9 mouse cellular contexts compared by ENCODE assay signal in genomic region chr4:62559797-62560329, GRCm38 (mm10). TPM values are rescaled to one million over a fixed set of nuclear protein-coding genes. Genes with fewer than 3 reads are reported as not detected.
DNase-seq lines count a peak whose midpoint lies in the region; ATAC-seq and TF ChIP-seq lines count a peak whose summit lies in the region.
"Had no signal": no experiment of that assay in that cellular context is flagged by ENCODE, and none has a peak within 500 bp of the region (broad histone marks: within the 10 kb centered on the region; RNA-seq: fewer than 3 reads in every experiment).

TSS of gene Rgs3 (plus strand) at chr4:62559847.

- no peaks in the 10 kb centered on the region for H3K9me3 ChIP-seq in hindbrain, embryonic 16.5 days (ENCODE audit: control insufficient read depth, low read length)
- H3K9me3 ChIP-seq in midbrain, embryonic 13.5 days: no peaks in the 10 kb centered on the region

- H3K4me3 ChIP-seq in cerebellum, adult 2 months (replicated peaks; ENCODE audit: insufficient read depth, low read depth, low read length): no peak within 1 kb of the TSS
- H3K4me3 ChIP-seq in hindbrain, embryonic 16.5 days (ENCODE audit: low read length): no peak within 1 kb of the TSS
- no peak within 1 kb of the TSS for H3K4me3 ChIP-seq in midbrain, embryonic 13.5 days (replicated peaks)
- H3K4me3 ChIP-seq: erythroblast, embryonic 14.5 days had no signal

- no peak for ATAC-seq in hindbrain, embryonic 16.5 days
- ATAC-seq in midbrain, embryonic 13.5 days: no peak

- H3K27ac ChIP-seq in cerebellum, adult 2 months (ENCODE audit: insufficient read depth, low read length): no peak within 1 kb of the TSS
- no peak within 1 kb of the TSS for H3K27ac ChIP-seq in hindbrain, embryonic 16.5 days (ENCODE audit: low read depth, low read length)
- H3K27ac ChIP-seq in midbrain, embryonic 13.5 days: no peak within 1 kb of the TSS

- no peaks in the 10 kb centered on the region for H3K27me3 ChIP-seq in cerebellum, adult 2 months (ENCODE audit: control insufficient read depth, insufficient read depth, low read length)
- no peaks in the 10 kb centered on the region for H3K27me3 ChIP-seq in hindbrain, embryonic 16.5 days (replicated peaks; ENCODE audit: control insufficient read depth, insufficient read depth, low read length)
- no peaks in the 10 kb centered on the region for H3K27me3 ChIP-seq in midbrain, embryonic 13.5 days

- no peak within 1 kb of the TSS for H3K9ac ChIP-seq in hindbrain, embryonic 16.5 days (ENCODE audit: low read depth, low read length)
- no peak within 1 kb of the TSS for H3K9ac ChIP-seq in midbrain, embryonic 13.5 days (replicated peaks)

- H3K36me3 ChIP-seq in hindbrain, embryonic 16.5 days (ENCODE audit: control insufficient read depth, insufficient read depth, low read length): no peaks in the 10 kb centered on the region
- no peaks in the 10 kb centered on the region for H3K36me3 ChIP-seq in midbrain, embryonic 13.5 days

- H3K4me2 ChIP-seq in hindbrain, embryonic 16.5 days (ENCODE audit: low read length): no peak within 1 kb of the TSS
- H3K4me2 ChIP-seq in midbrain, embryonic 13.5 days (replicated peaks): no peak within 1 kb of the TSS

- no peak for DNase-seq in cerebellum, adult 2 months
- DNase-seq in cerebellum, adult 11-12 months: no peak
- no peak for DNase-seq in urinary bladder, adult 2 months (ENCODE audit: low spot score)
- DNase-seq in urinary bladder, postnatal 10 days (ENCODE audit: low spot score): no peak
- no peak for DNase-seq in cerebellum, adult 9-11 months
- DNase-seq in ovary, postnatal 10 days (ENCODE audit: low spot score): no peak

- 69% methylated on average over 6 of the region's 6 CpGs for WGBS in cerebellum, adult 2 months
- WGBS in hindbrain, embryonic 16.5 days: 67% methylated on average over 6 of the region's 6 CpGs
- WGBS in midbrain, embryonic 13.5 days: 77% methylated on average over 6 of the region's 6 CpGs

- TF ChIP-seq POLR2A in cerebellum, adult 2 months (IDR thresholded peaks at IDR 0.05; ENCODE audit: borderline replicate concordance, insufficient read depth, low read length): no peak

- no peaks in the 10 kb centered on the region; the same call in 1 of the 2 replicates for H3K4me1 ChIP-seq in cerebellum, adult 2 months (ENCODE audit: control insufficient read depth, insufficient read depth, low read length)
- no peaks in the 10 kb centered on the region for H3K4me1 ChIP-seq in hindbrain, embryonic 16.5 days (ENCODE audit: control insufficient read depth, insufficient read depth, low read depth, low read length)
- peaks cover 8% of the 10 kb centered on the region for H3K4me1 ChIP-seq in midbrain, embryonic 13.5 days (replicated peaks)

- no peak for TF ChIP-seq CTCF in cerebellum, adult 2 months (IDR thresholded peaks at IDR 0.05; ENCODE audit: borderline replicate concordance, insufficient read depth, low read depth, low read length)

RNA-seq across cellular contexts. Expression of gene Rgs3, which starts in this region (rescaled TPM):
- 92.7 and 97.5 TPM in 2 replicates for polyA plus RNA-seq in cerebellum, adult 2 months (2012; rRNA removed)
- 56.4 and 57.0 TPM in 2 replicates for polyA plus RNA-seq in urinary bladder, adult 2 months (2012; rRNA removed)
- polyA plus RNA-seq in hindbrain, embryonic 16.5 days (2015; fragmentation: Nextera tagmentation; extraction: Ambion mirVana): 58.1 and 64.6 TPM in 2 replicates
- polyA plus RNA-seq in midbrain, embryonic 13.5 days (2015; fragmentation: Nextera tagmentation; extraction: Ambion mirVana): 65.9 and 70.0 TPM in 2 replicates
